Mouse (Mus musculus) neural tube, embryonic 11.5 days (tissue): Measurements from ENCODE around the gene Teddm2. TPM values are rescaled to one million over a fixed set of nuclear protein-coding genes. Genes with fewer than 3 reads are reported as not detected.
"Not testable (repeated sequence)": the region's sequence is repeated elsewhere in the genome, so short reads cannot be mapped to it uniquely, and the experiment has no call there.

Experiments
- ATAC-seq: fragments of 200-750 bp; cut with Nextera tagmentation; 2 replicates; pipeline ENCODE4 v1.8.0; 2017; ENCODE audit warnings: moderate number of reproducible peaks, mild to moderate bottlenecking, moderate TSS enrichment, moderate library complexity; ENCODE audit not compliant: insufficient read depth, low FRiP score, low TSS enrichment
- DNase-seq: peaks from one replicate; pipeline ENCODE4 v3.0.0-alpha.2; 2015; ENCODE audit warnings: low spot score
- H3K27ac ChIP-seq: fragments of 300-500 bp; sonication (generic); 2 replicates; pipeline ENCODE4 v1.5.1; 2014; ENCODE audit warnings: low read depth, mild to moderate bottlenecking, low read length
- H3K27me3 ChIP-seq: fragments of 300-500 bp; sonication (generic); 2 replicates; pipeline ENCODE4 v1.6.1; 2014; ENCODE audit warnings: mild to moderate bottlenecking, low read length, mixed read lengths; ENCODE audit not compliant: control insufficient read depth, insufficient read depth
- H3K36me3 ChIP-seq: fragments of 300-500 bp; sonication (generic); 2 replicates; pipeline ENCODE4 v1.6.1; 2014; ENCODE audit warnings: mild to moderate bottlenecking, low read length, moderate library complexity, mixed read lengths; ENCODE audit not compliant: control insufficient read depth, insufficient read depth
- H3K4me1 ChIP-seq: fragments of 300-500 bp; sonication (generic); 2 replicates; pipeline ENCODE4 v1.6.1; 2014; ENCODE audit warnings: low read length, mixed read lengths; ENCODE audit not compliant: control insufficient read depth, insufficient read depth
- H3K4me2 ChIP-seq: fragments of 300-500 bp; sonication (generic); 2 replicates; pipeline ENCODE4 v1.6.1; 2014; ENCODE audit warnings: low read depth, mild to moderate bottlenecking, moderate library complexity
- H3K4me3 ChIP-seq: fragments of 300-500 bp; sonication (generic); 2 replicates; pipeline ENCODE4 v1.5.1; 2014; ENCODE audit warnings: low read depth, low read length
- H3K9ac ChIP-seq: fragments of 300-500 bp; sonication (generic); 2 replicates; pipeline ENCODE4 v1.6.1; 2014; ENCODE audit warnings: mild to moderate bottlenecking, low read length
- H3K9me3 ChIP-seq: fragments of 300-500 bp; sonication (generic); 2 replicates; pipeline ENCODE4 v1.6.1; 2016; ENCODE audit warnings: low read length; ENCODE audit not compliant: control insufficient read depth
- WGBS: fragments of 180-500 bp; shearing (Covaris S2); extraction: QIAGEN DNeasy Blood & Tissue Kit; methylation state at CpG from one replicate; pipeline ENCODE4 v1.1.7; 2014; 5-methylcytosine and 5-hydroxymethylcytosine counted together
- polyA plus RNA-seq: library from polyadenylated mRNA; unstranded; fragments of >200 nt; fragmentation: Nextera tagmentation; extraction: Ambion mirVana; gene quantifications from 2 replicates; pipeline ENCODE4 v1.2.1, GENCODE M21; 2014

Gene Teddm2
- polyA plus RNA-seq, 1 experiment from 2014 or later = 0.57 TPM

GRCm38 (mm10) chr1:153880391-153880790 is 19.6 kb downstream of the Teddm2 start:
- WGBS = 93% methylated on average over 17 of the region's 17 CpGs
- not testable (repeated sequence) for H3K9me3 ChIP-seq, H3K27ac ChIP-seq, H3K27me3 ChIP-seq, H3K4me3 ChIP-seq, DNase-seq, H3K4me1 ChIP-seq, H3K36me3 ChIP-seq, ATAC-seq, H3K4me2 ChIP-seq, H3K9ac ChIP-seq

GRCm38 (mm10) chr1:153874045-153874444 is 26.0 kb downstream of the Teddm2 start, which contains the start of gene Teddm1b:
Teddm1b (plus strand) TSS chr1:153874345.
- no peak within 1 kb of the TSS for H3K4me2 ChIP-seq
- no peak for ATAC-seq
- H3K27me3 ChIP-seq = no peaks in the 10 kb centered on the region
- H3K4me1 ChIP-seq = no peaks in the 10 kb centered on the region
- no peaks in the 10 kb centered on the region for H3K36me3 ChIP-seq
- no peak within 1 kb of the TSS for H3K4me3 ChIP-seq
- H3K9ac ChIP-seq = no peak within 1 kb of the TSS
- no peak within 1 kb of the TSS for H3K27ac ChIP-seq
- no peaks in the 10 kb centered on the region for H3K9me3 ChIP-seq
- DNase-seq = no peak
- WGBS = 87% methylated on average over 6 of the region's 6 CpGs

- no peak for DNase-seq
- no peak for ATAC-seq
- H3K4me1 ChIP-seq = no peaks in the 10 kb centered on the region
- H3K4me3 ChIP-seq = no peak overlapping the region
- no peak overlapping the region for H3K4me2 ChIP-seq
- no peak overlapping the region for H3K9ac ChIP-seq
- no peaks in the 10 kb centered on the region for H3K27me3 ChIP-seq
- H3K27ac ChIP-seq = no peak overlapping the region
- no peaks in the 10 kb centered on the region for H3K9me3 ChIP-seq
- WGBS = 84% methylated on average over 8 of the region's 8 CpGs
- no peaks in the 10 kb centered on the region for H3K36me3 ChIP-seq
Observed at GRCm38 (mm10) chr1:153855946-153856345, 44.1 kb downstream of the Teddm2 start.

GRCm38 (mm10) chr1:153852696-153853095 is 47.3 kb downstream of the Teddm2 start:
- H3K4me1 ChIP-seq, H3K4me3 ChIP-seq, DNase-seq, H3K27ac ChIP-seq, H3K9ac ChIP-seq, H3K4me2 ChIP-seq, H3K9me3 ChIP-seq, ATAC-seq, H3K36me3 ChIP-seq, H3K27me3 ChIP-seq: not testable (repeated sequence)
- WGBS = 81% methylated on average over 7 of the region's 7 CpGs

- Histone ChIP-seq H3K36me3 (no peaks in the 10 kb centered on the region), H3K4me1 (no peaks in the 10 kb centered on the region), H3K27ac (no peak overlapping the region), H3K4me3 (no peak overlapping the region), H3K9me3 (no peaks in the 10 kb centered on the region), H3K9ac (no peak overlapping the region), H3K4me2 (no peak overlapping the region), H3K27me3 (no peaks in the 10 kb centered on the region)
- 32% methylated on average over 6 of the region's 6 CpGs for WGBS
- ATAC-seq = no peak
- DNase-seq = peak; percentile 31
Observed at GRCm38 (mm10) chr1:153846867-153847266, 53.2 kb downstream of the Teddm2 start.

GRCm38 (mm10) chr1:153846420-153846819 is 53.6 kb downstream of the Teddm2 start:
- Histone ChIP-seq H3K4me1 (no peaks in the 10 kb centered on the region), H3K9ac (no peak overlapping the region), H3K36me3 (no peaks in the 10 kb centered on the region), H3K27me3 (no peaks in the 10 kb centered on the region), H3K9me3 (no peaks in the 10 kb centered on the region), H3K27ac (no peak overlapping the region), H3K4me2 (no peak overlapping the region), H3K4me3 (no peak overlapping the region)
- no peak for DNase-seq
- no peak for ATAC-seq
- WGBS = 89% methylated on average over 7 of the region's 7 CpGs

GRCm38 (mm10) chr1:153844042-153844441 is 56.0 kb downstream of the Teddm2 start, which contains the start of gene Rgsl1:
Rgsl1 (minus strand) TSS chr1:153844142.
- H3K4me1 ChIP-seq = no peaks in the 10 kb centered on the region
- no peak within 1 kb of the TSS for H3K27ac ChIP-seq
- no peak within 1 kb of the TSS for H3K4me3 ChIP-seq
- 94% methylated on average over 8 of the region's 8 CpGs for WGBS
- DNase-seq (no peak), ATAC-seq (no peak)
- H3K9ac ChIP-seq = no peak within 1 kb of the TSS
- no peak within 1 kb of the TSS for H3K4me2 ChIP-seq
- no peaks in the 10 kb centered on the region for H3K27me3 ChIP-seq
- no peaks in the 10 kb centered on the region for H3K36me3 ChIP-seq
- H3K9me3 ChIP-seq = no peaks in the 10 kb centered on the region

- no peaks in the 10 kb centered on the region for H3K4me1 ChIP-seq
- H3K9ac ChIP-seq = no peak overlapping the region
- H3K9me3 ChIP-seq = no peaks in the 10 kb centered on the region
- no peak for ATAC-seq
- H3K4me2 ChIP-seq = no peak overlapping the region
- no peaks in the 10 kb centered on the region for H3K27me3 ChIP-seq
- WGBS = 93% methylated on average over 11 of the region's 11 CpGs
- H3K36me3 ChIP-seq = no peaks in the 10 kb centered on the region
- DNase-seq = no peak
- no peak overlapping the region for H3K27ac ChIP-seq
- no peak overlapping the region for H3K4me3 ChIP-seq
Observed at GRCm38 (mm10) chr1:153842121-153842740, 57.8 kb downstream of the Teddm2 start.

- Histone ChIP-seq H3K9me3 (no peaks in the 10 kb centered on the region), H3K36me3 (no peaks in the 10 kb centered on the region), H3K27ac (no peak overlapping the region), H3K4me2 (no peak overlapping the region), H3K9ac (no peak overlapping the region), H3K27me3 (no peaks in the 10 kb centered on the region), H3K4me3 (no peak overlapping the region), H3K4me1 (no peaks in the 10 kb centered on the region)
- DNase-seq (no peak), ATAC-seq (no peak)
- 83% methylated on average over 4 of the region's 4 CpGs for WGBS
Observed at GRCm38 (mm10) chr1:153836036-153836435, 64.0 kb downstream of the Teddm2 start.
